Mouse (Mus musculus): ENCODE data around the gene Txk. TPM values are rescaled to one million over a fixed set of nuclear protein-coding genes. Genes with fewer than 3 reads are reported as not detected.

The Txk gene
- polyA plus RNA-seq (2015; fragmentation: Nextera tagmentation; extraction: Ambion mirVana) = 0.05 and 0.06 TPM in 2 replicates

DNA sequence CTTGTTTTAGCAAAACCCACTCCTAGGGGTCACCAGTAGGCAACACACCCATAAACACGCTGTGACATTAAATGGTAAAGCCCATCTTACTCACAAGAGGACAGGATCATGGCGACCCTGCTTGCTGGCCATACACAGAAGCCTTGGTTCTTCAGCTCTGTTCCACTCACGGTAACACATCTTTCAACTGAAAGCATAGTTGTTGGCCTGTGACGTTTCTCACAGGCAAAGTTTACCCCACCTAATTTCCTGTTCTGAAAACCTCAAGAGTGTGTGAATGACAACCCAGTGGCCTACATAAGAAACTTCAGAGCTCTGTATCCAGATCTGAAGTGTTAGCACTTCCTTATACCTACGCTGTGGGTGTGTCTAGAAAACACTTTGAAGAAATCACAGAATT, at the start of gene Txk:
Gene Txk (minus strand): TSS at position 193 of the 400 bp plus-strand sequence.
- no peaks in the 10 kb centered on the region for H3K36me3 ChIP-seq (replicated peaks)
- H3K4me2 ChIP-seq = no peak within 1 kb of the TSS
- H3K4me3 ChIP-seq (replicated peaks) = no peak within 1 kb of the TSS
- H3K27ac ChIP-seq (replicated peaks) = no peak within 1 kb of the TSS
- ATAC-seq (ENCODE audit: insufficient read depth) = no peak
- H3K4me1 ChIP-seq (replicated peaks) = peaks cover 5% of the 10 kb centered on the region; the same call in 1 of the 2 replicates
- 60% methylated on average over 5 of the region's 5 CpGs for WGBS (ENCODE audit: insufficient replicate concordance)
- no peaks in the 10 kb centered on the region for H3K9me3 ChIP-seq (replicated peaks)
- no peaks in the 10 kb centered on the region for H3K27me3 ChIP-seq
- H3K9ac ChIP-seq = no peak within 1 kb of the TSS

GRCm38 (mm10) chr5:72798563-72798962, 46.0 kb upstream of the Txk start:
- H3K27me3 ChIP-seq = no peaks in the 10 kb centered on the region
- H3K4me1 ChIP-seq (replicated peaks) = peaks cover 10% of the 10 kb centered on the region; the same call in 1 of the 2 replicates
- no peak overlapping the region for H3K9ac ChIP-seq
- H3K27ac ChIP-seq (replicated peaks) = no peak overlapping the region
- no peak overlapping the region for H3K4me2 ChIP-seq
- ATAC-seq (ENCODE audit: insufficient read depth) = no peak
- H3K4me3 ChIP-seq (replicated peaks) = no peak overlapping the region
- H3K36me3 ChIP-seq (replicated peaks) = no peaks in the 10 kb centered on the region
- no peaks in the 10 kb centered on the region for H3K9me3 ChIP-seq (replicated peaks)
- 53% methylated on average over 4 of the region's 4 CpGs for WGBS (ENCODE audit: insufficient replicate concordance)

GRCm38 (mm10) chr5:72796186-72796613, 43.6 kb upstream of the Txk start:
- H3K4me1 ChIP-seq (replicated peaks) = peaks cover 14% of the 10 kb centered on the region
- peak overlapping the region; percentile 46 for H3K4me2 ChIP-seq
- no peaks in the 10 kb centered on the region for H3K9me3 ChIP-seq (replicated peaks)
- peak overlapping the region; percentile 32 for H3K4me3 ChIP-seq (replicated peaks)
- no peak overlapping the region for H3K9ac ChIP-seq
- peak overlapping the region; percentile 19; the same call in 1 of the 2 replicates for H3K27ac ChIP-seq (replicated peaks)
- no peaks in the 10 kb centered on the region for H3K27me3 ChIP-seq
- WGBS (ENCODE audit: insufficient replicate concordance) = 17% methylated on average over 14 of the region's 14 CpGs
- H3K36me3 ChIP-seq (replicated peaks) = no peaks in the 10 kb centered on the region
- peak; percentile 18; the same call in 1 of the 2 replicates for ATAC-seq (ENCODE audit: insufficient read depth)

DNA sequence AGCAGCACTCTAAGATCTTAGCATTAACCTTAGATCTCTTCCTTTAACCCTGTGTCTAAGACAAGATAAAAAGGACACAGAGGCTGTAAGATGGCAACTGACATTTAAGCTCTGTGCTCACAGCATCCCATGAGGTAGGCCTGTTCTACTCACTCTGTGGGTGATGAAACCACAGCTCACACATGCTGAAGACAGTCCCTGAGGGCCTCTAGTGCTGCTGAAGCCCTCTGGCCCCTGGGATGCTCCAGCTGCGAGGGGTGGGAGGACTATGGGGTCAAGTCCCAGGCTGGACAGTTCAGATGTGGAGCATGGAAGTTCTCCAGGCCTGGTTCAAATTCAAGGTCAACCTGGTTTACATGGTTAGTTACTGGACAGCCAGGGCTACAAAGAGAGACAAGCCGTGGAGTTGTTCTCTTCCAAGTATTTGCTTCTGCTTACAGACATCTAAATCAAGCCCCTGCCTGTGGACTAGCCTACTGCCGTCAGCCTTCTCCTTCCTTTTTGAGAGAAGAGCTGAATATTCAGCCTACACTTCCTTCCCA, 40.8 kb upstream of the Txk start:
- no peaks in the 10 kb centered on the region for H3K9me3 ChIP-seq (replicated peaks)

DNA sequence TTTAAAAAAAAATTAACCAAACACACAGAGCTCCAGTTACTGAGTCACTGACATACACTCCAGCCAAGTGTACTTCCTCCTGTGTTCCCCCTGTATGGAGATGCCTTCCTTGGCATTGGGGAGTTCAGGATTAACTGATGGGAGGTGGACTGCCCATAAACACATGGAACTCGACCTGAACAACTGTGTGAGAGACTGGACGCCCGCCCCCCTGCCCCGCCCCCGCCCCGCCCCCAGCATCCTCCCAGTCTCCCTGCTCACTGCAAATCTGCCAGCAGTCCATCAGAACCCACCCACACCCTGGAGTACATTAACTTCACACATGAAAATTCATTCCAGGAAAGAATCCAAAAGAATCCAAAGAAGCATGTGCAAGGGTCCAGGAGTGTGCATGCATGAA, 39.2 kb upstream of the Txk start:
- Histone ChIP-seq H3K27ac (replicated peaks) (no peak overlapping the region), H3K4me1 (replicated peaks) (peaks cover 14% of the 10 kb centered on the region), H3K9me3 (replicated peaks) (no peaks in the 10 kb centered on the region), H3K27me3 (no peaks in the 10 kb centered on the region), H3K4me3 (replicated peaks) (no peak overlapping the region), H3K36me3 (replicated peaks) (no peaks in the 10 kb centered on the region), H3K9ac (no peak overlapping the region), H3K4me2 (no peak overlapping the region)
- ATAC-seq (ENCODE audit: insufficient read depth) = no peak
- 16% methylated on average over 6 of the region's 6 CpGs for WGBS (ENCODE audit: insufficient replicate concordance)

More for the DNA sequence above, 40.8 kb upstream of the Txk start:
- Histone ChIP-seq H3K9ac (no peak overlapping the region), H3K4me3 (replicated peaks) (no peak overlapping the region), H3K36me3 (replicated peaks) (no peaks in the 10 kb centered on the region), H3K27me3 (no peaks in the 10 kb centered on the region), H3K27ac (replicated peaks) (no peak overlapping the region), H3K4me1 (replicated peaks) (peaks cover 14% of the 10 kb centered on the region), H3K4me2 (no peak overlapping the region)
- 45% methylated on average over 3 of the region's 3 CpGs for WGBS (ENCODE audit: insufficient replicate concordance)
- no peak for ATAC-seq (ENCODE audit: insufficient read depth)

GRCm38 (mm10) chr5:72791386-72791785, 38.8 kb upstream of the Txk start:
- H3K4me3 ChIP-seq (replicated peaks) = no peak overlapping the region
- no peak overlapping the region for H3K27ac ChIP-seq (replicated peaks)
- no peaks in the 10 kb centered on the region for H3K36me3 ChIP-seq (replicated peaks)
- ATAC-seq (ENCODE audit: insufficient read depth) = no peak
- H3K4me1 ChIP-seq (replicated peaks) = peaks cover 13% of the 10 kb centered on the region
- H3K9ac ChIP-seq = no peak overlapping the region
- 50% methylated on average over 4 of the region's 4 CpGs for WGBS (ENCODE audit: insufficient replicate concordance)
- H3K27me3 ChIP-seq = no peaks in the 10 kb centered on the region
- H3K4me2 ChIP-seq = no peak overlapping the region
- no peaks in the 10 kb centered on the region for H3K9me3 ChIP-seq (replicated peaks)

- H3K9me3 ChIP-seq (replicated peaks) = no peaks in the 10 kb centered on the region
- H3K9ac ChIP-seq = no peak overlapping the region
- 64% methylated on average over 4 of the region's 4 CpGs for WGBS (ENCODE audit: insufficient replicate concordance)
- no peak for ATAC-seq (ENCODE audit: insufficient read depth)
- H3K27me3 ChIP-seq = no peaks in the 10 kb centered on the region
- no peaks in the 10 kb centered on the region for H3K36me3 ChIP-seq (replicated peaks)
- H3K27ac ChIP-seq (replicated peaks) = no peak overlapping the region
- no peak overlapping the region for H3K4me2 ChIP-seq
- H3K4me3 ChIP-seq (replicated peaks) = no peak overlapping the region
- no peaks in the 10 kb centered on the region for H3K4me1 ChIP-seq (replicated peaks)
Measured at GRCm38 (mm10) chr5:72785451-72785850, 32.9 kb upstream of the Txk start.

GRCm38 (mm10) chr5:72784719-72785118, 32.1 kb upstream of the Txk start:
- Histone ChIP-seq H3K27me3 (no peaks in the 10 kb centered on the region), H3K36me3 (replicated peaks) (no peaks in the 10 kb centered on the region), H3K4me3 (replicated peaks) (no peak overlapping the region), H3K4me1 (replicated peaks) (no peaks in the 10 kb centered on the region), H3K4me2 (no peak overlapping the region), H3K27ac (replicated peaks) (no peak overlapping the region), H3K9me3 (replicated peaks) (no peaks in the 10 kb centered on the region), H3K9ac (no peak overlapping the region)
- 58% methylated on average over 3 of the region's 3 CpGs for WGBS (ENCODE audit: insufficient replicate concordance)
- no peak for ATAC-seq (ENCODE audit: insufficient read depth)

GRCm38 (mm10) chr5:72783957-72784356, 31.4 kb upstream of the Txk start:
- Histone ChIP-seq H3K36me3 (replicated peaks) (no peaks in the 10 kb centered on the region), H3K9me3 (replicated peaks) (no peaks in the 10 kb centered on the region), H3K4me2 (no peak overlapping the region), H3K4me1 (replicated peaks) (no peaks in the 10 kb centered on the region), H3K27me3 (no peaks in the 10 kb centered on the region), H3K9ac (no peak overlapping the region), H3K4me3 (replicated peaks) (no peak overlapping the region), H3K27ac (replicated peaks) (no peak overlapping the region)
- no peak for ATAC-seq (ENCODE audit: insufficient read depth)
- 60% methylated on average over 8 of the region's 8 CpGs for WGBS (ENCODE audit: insufficient replicate concordance)

DNA sequence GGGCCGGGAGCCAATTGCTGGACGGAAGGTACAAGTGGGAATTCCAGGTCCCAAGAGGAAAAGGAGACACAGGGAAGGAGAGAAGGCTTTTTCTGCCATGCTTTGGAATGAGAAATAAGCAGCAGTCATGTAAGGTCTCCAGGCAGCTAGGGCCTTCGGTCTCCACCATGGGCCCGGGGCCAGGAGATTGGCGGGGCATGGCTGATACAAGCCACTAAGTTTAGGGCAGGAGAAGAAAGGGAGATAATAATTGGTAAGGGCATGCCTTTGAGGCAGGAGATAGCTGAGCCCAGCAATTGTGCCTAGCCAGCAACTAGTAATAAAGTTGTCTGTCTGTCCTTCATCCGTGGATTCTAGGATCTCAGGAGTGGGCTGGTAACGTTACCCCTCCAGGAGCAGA, 30.5 kb upstream of the Txk start:
- no peak overlapping the region for H3K4me3 ChIP-seq (replicated peaks)
- no peaks in the 10 kb centered on the region for H3K27me3 ChIP-seq
- no peaks in the 10 kb centered on the region for H3K9me3 ChIP-seq (replicated peaks)
- no peak overlapping the region for H3K27ac ChIP-seq (replicated peaks)
- H3K36me3 ChIP-seq (replicated peaks) = no peaks in the 10 kb centered on the region
- H3K9ac ChIP-seq = no peak overlapping the region
- ATAC-seq (ENCODE audit: insufficient read depth) = no peak
- no peak overlapping the region for H3K4me2 ChIP-seq
- no peaks in the 10 kb centered on the region for H3K4me1 ChIP-seq (replicated peaks)
- 72% methylated on average over 7 of the region's 7 CpGs for WGBS (ENCODE audit: insufficient replicate concordance)

DNA sequence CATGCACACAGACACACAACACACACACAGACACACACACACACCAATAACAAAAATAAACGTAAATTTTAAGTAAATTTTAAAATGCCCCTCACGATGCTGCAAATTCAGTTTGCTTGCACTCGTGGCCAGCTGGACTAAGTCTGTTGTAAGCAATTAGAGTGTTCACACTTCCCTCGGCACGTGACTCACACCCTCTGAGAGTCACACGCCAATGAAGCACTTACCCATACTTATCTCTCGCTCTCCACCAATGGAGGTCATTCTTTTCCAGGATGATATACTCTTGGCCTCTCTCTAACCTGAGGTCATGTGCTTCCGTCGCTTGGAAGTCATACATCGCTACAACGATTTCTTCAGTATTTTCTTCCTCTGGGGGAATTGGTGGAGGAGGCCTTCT, 29.2 kb upstream of the Txk start:
- no peak overlapping the region for H3K9ac ChIP-seq
- no peaks in the 10 kb centered on the region for H3K36me3 ChIP-seq (replicated peaks)
- H3K4me2 ChIP-seq = no peak overlapping the region
- no peak for ATAC-seq (ENCODE audit: insufficient read depth)
- no peak overlapping the region for H3K27ac ChIP-seq (replicated peaks)
- H3K4me1 ChIP-seq (replicated peaks) = no peaks in the 10 kb centered on the region
- WGBS (ENCODE audit: insufficient replicate concordance) = 72% methylated on average over 11 of the region's 11 CpGs
- no peaks in the 10 kb centered on the region for H3K9me3 ChIP-seq (replicated peaks)
- H3K27me3 ChIP-seq = no peaks in the 10 kb centered on the region
- no peak overlapping the region for H3K4me3 ChIP-seq (replicated peaks)

- H3K27me3 ChIP-seq = no peaks in the 10 kb centered on the region
- WGBS (ENCODE audit: insufficient replicate concordance) = 68% methylated on average over 2 of the region's 2 CpGs
- H3K36me3 ChIP-seq (replicated peaks) = no peaks in the 10 kb centered on the region
- no peak overlapping the region for H3K9ac ChIP-seq
- H3K9me3 ChIP-seq (replicated peaks) = no peaks in the 10 kb centered on the region
- no peak overlapping the region for H3K4me3 ChIP-seq (replicated peaks)
- no peak overlapping the region for H3K27ac ChIP-seq (replicated peaks)
- no peak overlapping the region for H3K4me2 ChIP-seq
- no peak for ATAC-seq (ENCODE audit: insufficient read depth)
- H3K4me1 ChIP-seq (replicated peaks) = no peaks in the 10 kb centered on the region
Measured at GRCm38 (mm10) chr5:72776595-72776994, 24.0 kb upstream of the Txk start.
